Mouse (Mus musculus): Measurements from ENCODE around the gene Tex261.

DNA sequence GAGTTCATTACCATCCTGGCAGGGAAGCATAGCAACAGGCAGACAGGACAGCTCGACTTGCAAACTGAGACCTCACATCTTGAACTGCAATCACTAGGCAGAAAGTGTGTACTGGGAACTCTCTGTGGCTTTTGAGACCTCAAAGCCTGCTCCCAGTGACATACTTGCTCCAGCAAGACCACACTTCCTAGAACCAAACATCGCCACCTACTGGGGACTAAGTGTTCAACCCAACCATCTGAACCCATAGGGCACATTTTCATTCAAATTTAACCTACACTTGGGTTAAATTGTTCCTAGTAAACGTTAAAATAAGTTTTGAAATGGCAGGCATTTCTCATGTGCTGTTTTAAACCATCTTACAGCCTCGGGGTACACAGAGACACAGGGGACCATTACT, 48.4 kb downstream of the Tex261 start:
- no peak for TF ChIP-seq POLR2A (IDR thresholded peaks at IDR 0.05; ENCODE audit: low read depth, low read length)
- TF ChIP-seq CTCF (IDR thresholded peaks at IDR 0.05; ENCODE audit: extremely low read depth, insufficient read length, insufficient replicate concordance, low read depth, low read length) = 0 out of 2 replicates have a peak, but pooled peaks have one; percentile 6

Data from small intestine, adult 2 months (tissue).